Mouse (Mus musculus): ENCODE data around the gene Gmcl1.

Gene Gmcl1

DNA sequence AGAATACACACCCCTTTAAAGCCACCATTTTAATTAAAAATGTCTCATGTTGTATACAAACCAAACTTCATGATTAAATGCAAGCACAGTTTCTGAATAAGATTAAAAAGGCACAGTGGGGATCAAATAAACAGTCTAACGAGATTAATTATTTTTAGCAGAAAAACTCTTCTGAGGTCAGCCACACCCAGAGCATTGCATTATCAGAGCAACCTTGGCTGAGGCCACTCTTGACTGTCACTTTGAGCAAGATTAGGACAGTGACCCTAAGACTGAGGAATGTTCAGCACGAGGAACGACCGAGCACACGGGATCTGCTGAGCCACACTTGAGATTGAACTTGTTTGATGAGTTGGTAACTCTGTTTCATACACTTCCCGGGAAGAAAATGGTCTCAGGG lies 3.6 kb upstream of the Gmcl1 start:
- no peak for DNase-seq (ENCODE audit: low read depth in 2 of 2, low spot score in 2 of 2)

DNA sequence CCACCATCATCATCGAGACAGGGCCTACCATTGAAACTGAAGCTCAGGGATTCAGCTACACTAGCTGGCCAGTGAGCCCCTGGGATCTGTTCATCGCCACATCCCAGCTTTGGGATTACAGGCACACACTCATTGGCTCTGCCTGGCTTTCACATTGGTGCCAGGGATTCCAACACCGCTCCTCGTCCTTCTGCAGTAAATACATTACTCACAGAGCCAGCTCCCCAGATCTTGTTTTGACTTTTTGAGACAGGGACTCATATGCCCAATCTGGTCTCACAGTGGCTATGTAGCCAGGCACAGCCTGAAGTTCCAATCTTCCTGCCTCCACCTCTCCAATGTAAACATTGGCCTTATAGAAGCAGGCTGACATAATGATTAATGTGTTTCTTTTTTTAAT lies 3.1 kb upstream of the Gmcl1 start:
- no peak for DNase-seq (ENCODE audit: low read depth in 2 of 2, low spot score in 2 of 2)

DNA sequence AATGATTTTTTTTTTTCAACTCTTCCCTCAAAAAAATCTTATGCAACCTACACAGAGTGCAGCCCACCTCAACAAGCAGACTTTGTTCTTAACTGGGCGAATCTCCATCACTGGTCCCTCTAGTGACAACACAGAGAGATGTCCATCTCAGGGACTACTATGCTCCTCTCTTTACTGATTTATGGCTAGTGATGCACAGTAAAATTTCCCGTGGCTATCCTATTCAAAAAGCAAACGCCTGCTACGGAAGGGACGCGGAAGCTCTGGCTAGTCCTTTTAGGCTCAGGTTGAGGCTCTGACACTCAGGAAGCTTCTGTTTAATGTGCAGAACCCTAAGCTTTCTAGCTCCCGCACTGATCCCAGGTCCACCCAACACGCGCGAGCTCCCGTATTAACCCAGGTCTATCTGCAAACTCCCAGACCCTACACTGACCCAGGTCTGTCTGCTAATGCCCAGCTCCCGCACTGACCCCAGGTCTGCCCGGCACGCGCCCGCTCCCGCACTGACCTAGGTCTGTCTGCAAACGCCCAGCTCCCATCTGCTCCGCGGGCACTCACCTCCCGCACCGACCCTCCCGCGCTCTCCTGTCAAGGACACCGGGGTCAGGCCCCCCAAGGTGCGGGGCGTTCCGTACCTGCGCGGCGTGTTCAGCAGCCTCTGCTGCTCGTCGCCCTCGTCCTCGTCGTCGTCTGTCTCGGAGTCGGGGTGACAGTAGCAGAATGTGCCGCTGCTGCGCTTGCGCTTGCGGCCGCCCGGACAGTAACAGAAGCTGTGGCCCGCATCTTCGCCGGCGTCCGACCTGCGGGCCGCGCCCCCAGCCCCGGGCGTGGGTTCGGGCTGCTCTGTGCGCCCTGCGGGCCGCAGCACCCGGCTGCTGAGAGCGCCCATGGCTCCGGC lies 658 bp downstream of the Gmcl1 start:
- DNase-seq (ENCODE audit: low read depth in 2 of 2, low spot score in 2 of 2): no peak

DNA sequence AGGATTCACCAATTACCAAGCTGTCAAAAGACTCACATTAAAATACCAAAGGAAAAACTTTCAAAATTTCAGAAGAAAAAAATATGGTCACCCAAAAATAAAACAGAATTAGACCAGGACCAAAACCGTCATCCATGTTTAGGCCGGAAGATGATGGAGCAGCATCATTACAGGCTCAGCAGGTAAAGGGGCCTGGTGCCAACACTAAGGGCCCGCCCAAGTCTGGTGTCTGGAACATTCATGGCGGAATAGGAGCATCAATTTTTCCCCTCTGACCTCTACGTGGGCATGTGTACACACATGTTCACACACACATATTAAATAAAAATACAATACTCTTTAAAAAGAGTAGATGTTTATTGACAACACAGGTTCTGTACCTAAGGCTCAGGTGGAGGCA lies 4.5 kb downstream of the Gmcl1 start:
- no peak for DNase-seq (ENCODE audit: low read depth in 2 of 2, low spot score in 2 of 2)

DNA sequence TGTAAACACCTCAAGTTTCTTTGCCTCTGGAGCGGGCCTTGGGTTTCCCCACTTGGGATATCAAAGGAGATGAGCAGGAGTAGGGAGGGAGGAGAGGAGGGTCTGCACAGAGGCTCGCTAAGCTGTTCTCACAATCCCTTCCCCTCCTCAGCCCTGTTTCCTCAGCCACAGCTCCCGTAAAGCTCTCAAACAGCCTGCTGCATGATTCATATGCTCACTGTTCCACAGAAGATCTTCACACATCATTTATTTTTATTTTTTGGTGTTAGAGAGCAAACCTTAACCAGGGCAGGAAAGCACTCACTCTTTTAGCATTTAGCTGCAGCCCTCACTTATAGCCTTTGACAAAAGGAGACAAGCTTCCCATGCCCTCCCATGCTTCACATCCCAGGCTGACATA lies 11.2 kb downstream of the Gmcl1 start:
- DNase-seq (ENCODE audit: low read depth in 2 of 2, low spot score in 2 of 2): no peak

DNA sequence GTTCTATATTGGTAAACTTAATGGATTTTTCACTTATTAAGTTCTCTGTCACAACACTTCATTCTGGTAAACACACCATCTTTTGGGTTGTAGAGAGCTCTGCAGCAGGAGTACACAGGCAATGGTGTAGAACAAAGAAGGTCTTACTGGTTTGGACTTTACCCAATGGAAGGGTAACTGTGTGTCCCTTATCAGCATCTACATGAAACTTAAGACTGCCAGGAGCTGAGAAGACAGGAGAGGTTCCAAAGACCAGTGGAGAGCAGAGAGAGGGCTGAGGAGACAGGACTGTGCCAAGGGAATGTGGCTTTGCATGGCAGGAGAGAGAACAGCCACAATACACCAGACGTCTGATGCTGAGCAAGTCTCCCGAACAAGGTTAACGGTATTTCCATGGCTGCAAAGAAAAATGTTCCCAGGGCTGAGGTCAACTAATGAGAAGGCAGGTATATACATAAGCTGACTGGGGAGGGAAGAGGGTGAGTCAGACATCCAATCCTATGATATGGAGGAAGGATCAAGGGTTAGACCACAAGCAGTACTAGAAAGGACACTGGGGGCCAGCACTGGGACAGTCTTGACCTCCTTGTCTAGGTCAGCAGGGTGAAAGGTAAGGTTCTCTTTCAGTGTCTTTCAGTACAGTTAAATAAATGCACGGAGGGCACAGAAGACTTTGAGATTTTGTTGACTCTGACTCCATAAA lies 25.0 kb downstream of the Gmcl1 start:
- DNase-seq (ENCODE audit: low read depth in 2 of 2, low spot score in 2 of 2): no peak

DNA sequence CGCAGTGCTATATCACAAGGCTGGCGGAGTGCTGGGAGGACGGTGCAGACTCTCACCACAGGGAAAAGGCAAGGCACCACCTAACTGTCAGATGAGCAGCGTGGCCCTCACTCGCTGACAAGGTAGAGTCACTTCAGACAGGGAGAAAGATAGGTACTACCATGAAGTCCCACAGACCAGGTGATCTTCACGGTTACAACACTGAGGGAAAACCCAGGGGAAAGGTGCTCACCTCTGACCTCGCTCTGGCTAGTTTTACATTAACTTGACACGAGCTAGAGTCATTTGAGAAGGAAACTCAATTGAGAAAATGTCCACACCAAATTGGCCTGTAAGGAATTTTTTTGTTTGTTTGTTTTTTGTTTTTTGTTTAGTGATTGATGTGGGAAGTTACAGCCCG lies 30.6 kb downstream of the Gmcl1 start:
- no peak for DNase-seq (ENCODE audit: low read depth in 2 of 2, low spot score in 2 of 2)

DNA sequence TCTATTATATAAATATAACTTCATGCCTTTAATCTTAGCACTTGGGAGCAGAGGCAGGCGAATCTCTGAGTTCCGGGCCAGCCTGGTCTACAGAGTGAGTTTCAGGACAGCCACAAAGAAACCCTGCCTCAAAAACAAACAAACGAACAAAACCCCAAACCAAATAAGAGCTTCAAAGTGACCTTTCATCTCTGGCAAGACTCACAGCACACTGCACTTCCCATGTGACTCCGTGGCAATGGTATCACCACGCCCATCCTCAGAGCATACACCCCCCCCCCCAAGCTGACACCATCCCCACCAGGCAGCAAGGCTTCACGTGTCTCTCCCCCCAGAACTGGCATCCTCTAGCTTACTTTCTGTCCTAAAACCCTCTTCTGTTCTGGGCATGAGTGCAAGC lies 35.3 kb downstream of the Gmcl1 start:
- DNase-seq (ENCODE audit: low read depth in 2 of 2, low spot score in 2 of 2): no peak

DNA sequence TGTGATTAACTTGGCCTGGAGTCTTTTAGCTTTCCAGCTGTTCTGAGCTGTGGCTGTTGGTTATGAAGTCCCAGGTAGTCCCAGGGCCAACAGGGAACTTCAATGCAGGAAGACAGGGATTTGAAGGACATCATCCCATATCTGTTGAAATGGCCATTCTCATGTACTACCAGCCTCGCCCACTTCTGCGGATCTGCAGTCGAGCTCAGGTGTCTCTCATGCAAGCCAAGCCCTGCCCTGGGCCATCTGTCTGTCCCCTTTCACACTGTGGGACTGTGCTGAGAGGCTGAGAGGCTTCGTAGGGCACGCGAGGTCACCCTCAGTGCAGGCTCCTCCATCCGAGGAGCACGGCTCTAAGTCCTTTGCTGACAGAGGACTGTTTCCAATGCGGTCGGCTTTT lies 37.0 kb downstream of the Gmcl1 start:
- DNase-seq (ENCODE audit: low read depth in 2 of 2, low spot score in 2 of 2): no peak

DNA sequence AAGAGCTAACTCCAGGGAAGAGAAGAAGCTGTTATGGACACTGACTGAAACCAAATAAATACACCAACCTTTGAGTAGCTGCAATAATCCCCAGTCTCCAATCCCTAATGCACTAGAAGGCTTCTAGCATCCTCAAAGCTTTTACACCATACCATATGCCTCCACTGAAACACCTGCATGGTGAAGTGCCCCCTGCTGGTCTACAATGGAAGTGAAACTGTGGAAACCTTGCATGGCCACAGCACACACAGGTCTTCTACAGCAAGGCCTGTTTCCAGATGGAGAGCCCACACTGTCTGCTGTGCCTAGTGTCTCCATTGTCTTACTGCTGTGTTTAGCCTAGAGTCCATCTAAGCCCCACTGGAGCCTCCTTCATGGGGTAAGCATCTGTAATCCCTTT lies 38.7 kb downstream of the Gmcl1 start:
- peak; percentile 60 to 73 for DNase-seq (ENCODE audit: low read depth in 2 of 2, low spot score in 2 of 2)

DNA sequence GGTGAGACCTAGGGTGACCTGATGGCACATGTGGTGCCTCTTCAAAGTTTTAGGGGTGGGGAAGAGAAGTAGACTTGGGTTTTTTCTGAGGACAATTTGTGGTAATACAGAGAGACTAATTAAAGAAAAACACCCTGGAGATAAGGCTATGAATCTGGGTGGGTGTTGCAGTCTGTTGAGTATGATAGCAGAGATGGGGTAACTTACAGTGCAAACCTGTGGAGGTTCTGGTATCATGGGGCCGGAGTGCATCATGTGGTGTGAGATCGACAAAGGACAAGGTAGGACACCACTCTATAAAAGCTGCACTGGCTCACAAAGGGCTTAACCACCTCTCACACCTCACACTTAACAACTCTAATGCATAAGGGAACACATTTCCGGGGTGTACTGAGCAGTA lies 43.5 kb downstream of the Gmcl1 start:
- DNase-seq (ENCODE audit: low read depth in 2 of 2, low spot score in 2 of 2): no peak

DNA sequence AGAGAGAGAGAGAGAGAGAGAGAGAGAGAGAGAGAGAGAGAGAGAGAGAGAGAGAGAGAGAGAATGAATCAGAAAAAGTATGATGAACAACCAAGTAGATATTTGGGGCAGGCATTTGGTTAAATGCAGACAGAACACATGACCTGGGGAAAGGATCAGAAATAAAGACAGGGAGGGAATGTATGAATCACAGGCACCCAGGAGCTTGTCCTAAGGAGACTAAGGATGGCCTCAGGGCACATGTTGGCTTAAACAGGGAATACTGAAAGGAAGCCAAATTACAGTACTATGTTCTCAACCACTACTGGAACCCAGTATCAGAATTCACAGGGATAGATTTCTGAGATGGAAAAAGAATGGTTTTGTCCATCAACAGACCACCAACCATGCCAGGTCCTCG lies 46.2 kb downstream of the Gmcl1 start:
- no peak for DNase-seq (ENCODE audit: low read depth in 2 of 2, low spot score in 2 of 2)

DNA sequence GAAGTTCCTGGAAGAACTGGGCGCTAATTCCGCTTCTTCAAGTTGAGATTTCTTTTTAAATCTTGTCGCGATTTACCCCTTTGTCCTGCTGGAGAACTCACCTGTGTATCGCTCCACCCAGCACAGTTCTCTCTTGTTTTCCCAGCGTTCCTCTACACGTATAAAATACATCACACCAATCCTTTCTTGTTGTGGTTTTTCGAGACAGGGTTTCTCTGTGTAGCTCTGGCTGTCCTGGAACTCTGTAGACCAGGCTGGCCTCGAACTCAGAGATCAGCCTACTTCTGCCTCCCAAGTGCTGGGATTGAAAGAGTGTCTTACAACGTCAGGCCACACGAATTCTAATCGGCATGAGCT lies 48.5 kb downstream of the Gmcl1 start:
- DNase-seq (ENCODE audit: low read depth in 2 of 2, low spot score in 2 of 2): no peak

DNA sequence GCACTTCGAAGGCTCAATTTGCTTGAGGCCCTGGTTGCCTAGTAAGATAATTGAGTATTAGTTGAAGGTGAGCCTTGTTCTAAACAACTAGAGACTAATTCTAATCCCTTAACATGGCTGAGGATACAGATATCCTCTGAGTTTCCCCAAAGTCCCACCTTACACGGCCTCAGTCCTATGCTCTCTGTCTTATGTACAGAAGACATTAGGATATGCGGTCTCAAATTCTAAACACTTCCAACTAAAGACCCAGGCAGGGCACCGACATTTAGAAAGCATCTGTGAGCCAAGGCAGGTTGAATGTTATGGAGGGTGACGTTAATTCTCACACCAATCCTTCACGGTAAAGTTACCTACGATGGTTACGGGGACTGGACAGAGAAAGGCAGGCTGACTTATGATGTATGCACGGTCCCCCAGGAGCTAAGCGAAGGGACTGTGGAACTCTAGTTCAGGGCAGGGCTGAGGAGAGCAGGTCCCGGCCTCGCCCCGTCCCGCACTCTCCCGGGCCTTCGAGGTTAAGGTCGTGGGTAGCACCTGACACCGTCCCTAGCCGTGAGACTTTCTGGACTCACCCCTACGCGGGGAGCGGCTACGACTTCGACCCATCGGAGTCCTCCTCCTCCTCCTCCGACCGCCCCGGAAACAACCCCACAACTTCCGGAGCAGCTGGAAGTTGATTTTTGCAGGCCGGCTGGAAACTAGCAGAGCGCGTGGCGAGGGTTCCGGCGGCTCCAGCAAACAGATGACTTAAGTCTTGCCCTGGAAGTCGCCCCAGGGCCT lies 49.1 kb downstream of the Gmcl1 start, which contains the start of gene Snrnp27:
Gene Snrnp27 (minus strand): TSS at position 651 of the 783 bp plus-strand sequence.
- peak; percentile 89 to 90 for DNase-seq (ENCODE audit: low read depth in 2 of 2, low spot score in 2 of 2)

DNA sequence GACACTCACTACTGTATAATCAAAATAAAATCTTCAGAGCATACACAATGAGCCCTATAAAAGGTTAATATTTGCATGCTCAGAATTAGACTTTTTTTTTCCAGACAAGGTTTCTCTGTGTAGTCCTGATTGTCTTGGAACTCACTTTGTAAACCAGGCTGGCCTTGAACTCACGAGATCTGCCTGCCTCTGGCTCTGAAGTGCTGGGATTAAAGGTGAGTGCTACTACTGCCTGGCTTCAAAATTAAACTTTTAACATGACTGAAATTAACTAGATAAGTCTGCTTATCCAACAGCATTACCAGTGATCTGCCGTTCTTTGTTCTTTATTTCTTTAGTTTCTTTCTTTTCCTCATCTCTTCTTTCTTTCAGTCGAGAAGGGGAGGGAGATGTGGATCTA lies 51.9 kb downstream of the Gmcl1 start:
- DNase-seq (ENCODE audit: low read depth in 2 of 2, low spot score in 2 of 2): no peak

DNA sequence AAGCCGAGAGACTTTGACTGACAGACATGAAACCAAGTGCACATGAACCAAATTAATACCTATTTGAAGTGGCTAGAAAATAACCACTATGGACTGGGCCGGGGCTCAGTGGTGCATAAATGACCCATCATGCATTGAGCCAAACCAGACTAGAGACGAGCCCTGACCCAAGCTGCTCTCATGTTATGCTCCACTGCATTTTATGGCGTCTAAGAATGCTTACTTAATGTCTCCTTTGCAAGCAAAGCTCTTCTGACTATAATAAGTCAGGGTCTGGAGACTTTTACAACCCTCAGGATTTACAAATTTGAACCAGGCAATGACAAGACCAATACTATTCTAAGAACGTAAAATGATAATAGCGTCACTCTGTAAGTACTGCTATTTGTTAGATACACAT lies 54.8 kb downstream of the Gmcl1 start:
- DNase-seq (ENCODE audit: low read depth in 2 of 2, low spot score in 2 of 2): no peak

DNA sequence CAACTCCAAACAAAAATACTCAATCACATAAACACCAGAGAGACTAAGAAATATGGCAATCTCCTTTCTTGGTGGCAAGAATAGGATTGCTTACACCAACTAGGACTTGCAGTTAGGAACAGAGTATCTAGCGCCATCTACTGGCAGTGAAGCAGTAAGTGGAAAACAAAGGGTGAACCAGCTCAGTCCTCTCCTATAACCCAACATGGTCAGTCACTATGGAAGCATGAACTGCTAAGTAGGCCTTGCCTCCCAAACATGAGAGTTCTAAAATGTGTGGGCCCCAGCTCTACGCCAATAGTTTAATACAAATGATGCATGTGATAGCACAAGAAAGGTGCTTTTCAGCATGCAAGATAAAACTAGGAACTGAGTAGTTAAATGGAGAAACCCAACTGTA lies 62.3 kb downstream of the Gmcl1 start:
- DNase-seq (ENCODE audit: low read depth in 2 of 2, low spot score in 2 of 2): peak; percentile 55 to 62

DNA sequence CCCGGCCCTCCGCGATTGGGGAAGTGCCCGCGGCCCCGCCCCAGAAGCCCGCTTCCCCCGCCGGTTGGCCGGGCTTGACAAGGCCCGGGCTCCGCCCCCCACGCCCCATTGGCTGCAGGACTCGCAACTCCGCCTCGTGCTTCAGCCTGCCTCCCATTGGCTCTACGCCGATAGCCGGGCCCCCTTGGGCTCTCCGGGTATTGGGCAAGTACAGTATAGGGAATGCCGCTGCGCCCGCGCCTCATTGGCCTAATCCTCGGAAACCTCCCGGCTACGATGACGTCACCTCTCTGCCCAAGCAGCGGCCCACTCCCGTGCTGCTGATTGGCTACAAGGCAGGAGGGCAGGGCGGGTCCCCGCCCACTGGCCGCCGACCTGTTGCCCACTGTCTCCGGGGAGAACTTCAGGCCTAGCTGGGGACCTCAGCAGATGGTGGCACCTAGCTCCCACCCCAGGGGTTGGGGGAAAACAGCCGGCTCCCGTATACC lies 63.9 kb downstream of the Gmcl1 start:
- peak; percentile 97 to 99 for DNase-seq (ENCODE audit: low read depth in 2 of 2, low spot score in 2 of 2)

DNA sequence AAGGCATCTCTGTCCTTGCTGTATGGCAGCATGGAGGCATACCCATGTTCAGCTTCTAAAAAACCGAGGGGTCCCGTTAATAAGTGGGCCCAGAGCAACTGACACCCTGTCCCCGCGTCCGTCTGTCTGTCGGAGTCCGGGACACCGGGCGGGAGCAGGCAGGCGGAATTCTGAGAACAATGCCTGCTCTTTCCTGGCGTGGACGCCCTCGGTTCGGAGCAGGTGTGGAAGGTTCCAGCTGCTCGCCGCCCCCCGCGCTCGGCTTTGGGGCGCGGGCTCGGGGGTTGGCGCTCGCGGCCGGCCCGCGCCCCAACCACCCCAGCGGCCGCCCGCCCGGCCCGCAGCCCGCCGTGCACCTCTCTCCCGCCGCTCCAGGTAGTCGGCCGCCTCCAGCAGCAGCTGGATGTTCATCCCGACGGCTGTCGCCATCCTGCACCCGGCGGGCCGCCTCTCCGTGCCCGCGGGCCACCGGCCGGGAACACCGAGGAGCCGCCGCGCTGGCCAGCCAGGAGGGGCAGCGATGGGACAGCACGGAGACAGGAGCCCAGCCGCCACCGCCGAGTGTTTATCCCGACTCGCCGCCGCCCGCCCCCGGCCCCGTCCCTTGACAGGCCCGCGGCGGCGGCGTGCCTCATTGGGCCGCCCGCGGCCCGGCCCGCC lies 64.5 kb downstream of the Gmcl1 start, which contains the start of gene Mxd1:
Gene Mxd1 (minus strand): TSS at position 582 of the 660 bp plus-strand sequence.
- peak in 1 of 2 experiments; percentile 13 for DNase-seq (ENCODE audit: low read depth in 2 of 2, low spot score in 2 of 2)

DNA sequence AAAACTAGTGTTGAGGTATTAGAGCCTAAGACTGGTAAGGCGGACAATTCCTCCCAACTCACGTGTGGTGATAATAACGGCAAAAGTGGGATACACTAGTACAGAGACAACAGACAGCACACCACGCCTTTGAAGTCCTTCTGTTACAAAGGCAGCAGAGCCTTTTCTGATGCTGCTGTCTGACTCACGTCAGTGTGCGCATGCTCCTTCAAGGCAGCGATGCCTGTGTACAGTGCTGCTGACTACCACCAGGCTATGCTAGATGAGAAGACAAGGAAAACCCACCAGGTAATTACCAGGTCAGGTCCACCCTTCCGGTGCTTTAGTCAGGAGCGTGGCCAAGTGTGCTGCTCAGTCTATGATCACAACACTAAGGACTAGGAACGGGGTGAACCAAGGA lies 66.1 kb downstream of the Gmcl1 start:
- no peak for DNase-seq (ENCODE audit: low read depth in 2 of 2, low spot score in 2 of 2)
